ENCODE assay signal across 9 mouse cellular contexts in genomic region chr1:190174231-190174630, GRCm38 (mm10). TPM values are rescaled to one million over a fixed set of nuclear protein-coding genes. Genes with fewer than 3 reads are reported as not detected.
DNase-seq lines count a peak whose midpoint lies in the region; ATAC-seq and TF ChIP-seq lines count a peak whose summit lies in the region.
"Had no signal": no experiment of that assay in that cellular context is flagged by ENCODE, and none has a peak within 500 bp of the region (broad histone marks: within the 10 kb centered on the region; RNA-seq: fewer than 3 reads in every experiment).

No protein-coding gene starts in this region.

- TF ChIP-seq EP300 in liver, postnatal 0 days (IDR thresholded peaks at IDR 0.05; ENCODE audit: low read depth), result no peak

- peaks cover 4% of the 10 kb centered on the region; the same call in 1 of the 2 replicates for H3K4me1 ChIP-seq in lung, embryonic 14.5 days (ENCODE audit: insufficient read depth)
- H3K4me1 ChIP-seq in liver, postnatal 0 days (ENCODE audit: insufficient read depth), result no peaks in the 10 kb centered on the region

- no peak overlapping the region for H3K27ac ChIP-seq in lung, embryonic 14.5 days (ENCODE audit: low read depth)
- H3K27ac ChIP-seq in liver, postnatal 0 days (ENCODE audit: low read depth), result peak overlapping the region; percentile 90

- peaks cover 75% of the 10 kb centered on the region for H3K27me3 ChIP-seq in lung, embryonic 14.5 days (ENCODE audit: insufficient read depth, low read length)
- H3K27me3 ChIP-seq in liver, postnatal 0 days (ENCODE audit: insufficient read depth, low read length), result peaks cover 35% of the 10 kb centered on the region

- no peak overlapping the region for H3K9ac ChIP-seq in lung, embryonic 14.5 days
- peak overlapping the region; percentile 47 for H3K9ac ChIP-seq in liver, postnatal 0 days (replicated peaks)

- intact Hi-C loops in heart, postnatal 10 days (cut with DNase I), result loop anchor here (5.0 kb wide), 1 partner anchor 623 kb away; no protein-coding TSS in a partner anchor

- TF ChIP-seq CTCF in lung, embryonic 14.5 days (IDR thresholded peaks at IDR 0.05; ENCODE audit: low read depth), result no peak
- no peak for TF ChIP-seq CTCF in liver, postnatal 0 days (IDR thresholded peaks at IDR 0.05; ENCODE audit: low read depth)

- no peaks in the 10 kb centered on the region for H3K36me3 ChIP-seq in lung, embryonic 14.5 days (ENCODE audit: insufficient read depth)
- no peaks in the 10 kb centered on the region for H3K36me3 ChIP-seq in liver, postnatal 0 days (replicated peaks; ENCODE audit: insufficient read depth, low read length)

- H3K4me3 ChIP-seq in lung, embryonic 14.5 days (ENCODE audit: low read depth, low read length), result no peak overlapping the region; the same call in 1 of the 2 replicates
- peak overlapping the region; percentile 65 for H3K4me3 ChIP-seq in liver, postnatal 0 days (ENCODE audit: low read depth, low read length)

- ATAC-seq in lung, embryonic 14.5 days (ENCODE audit: insufficient read depth), result no peak
- peak; percentile 5; the same call in 1 of the 2 replicates for ATAC-seq in liver, postnatal 0 days

- H3K4me2 ChIP-seq in lung, embryonic 14.5 days, result peak overlapping the region; percentile 70
- H3K4me2 ChIP-seq in liver, postnatal 0 days (ENCODE audit: low read depth, low read length), result peak overlapping the region; percentile 75

- WGBS in lung, embryonic 14.5 days, result 4% methylated on average over 13 of the region's 13 CpGs
- WGBS in liver, postnatal 0 days (ENCODE audit: insufficient replicate concordance), result 2% methylated on average over 13 of the region's 13 CpGs

- peak; percentile 62 for DNase-seq in lung, embryonic 14.5 days
- DNase-seq in lung, postnatal 14 days, result no peak
- DNase-seq in cerebellum, postnatal 14 days, result peak; percentile 68 to 82
- DNase-seq in heart, postnatal 10 days, result peak; percentile 41
- DNase-seq in liver, postnatal 0 days, result peak; percentile 30
- no peak for DNase-seq in left cerebral cortex, adult 11 months (ENCODE audit: low spot score)
- no peak for DNase-seq in adipocyte (ENCODE audit: low spot score)
- DNase-seq in testis, postnatal 14 days (ENCODE audit: low spot score), result no peak

- no peaks in the 10 kb centered on the region for H3K9me3 ChIP-seq in lung, embryonic 14.5 days (ENCODE audit: low read depth, low read length)
- no peaks in the 10 kb centered on the region for H3K9me3 ChIP-seq in liver, postnatal 0 days (ENCODE audit: low read length)

RNA-seq across cellular contexts. Expression of gene Prox1, which starts 3.7 kb away (rescaled TPM):
- 2.0 and 2.4 TPM in 2 replicates for polyA plus RNA-seq in lung, embryonic 14.5 days (2014; fragmentation: Nextera tagmentation; extraction: Ambion mirVana)
- 10 to 100 TPM; 34.3 to 68.1 TPM for total RNA-seq in heart, postnatal 10 days (2021)
- 10.0 and 11.8 TPM in 2 replicates for polyA plus RNA-seq in liver, postnatal 0 days (2015; fragmentation: Nextera tagmentation; extraction: Ambion mirVana)
- total RNA-seq: hematopoietic stem cell, adult 5-6 weeks had no signal

Comparison
In these comparisons a context has a peak if more than half of its experiments do, and no peak if none do; other contexts are left out.
1. DNase-seq: peak in lung, embryonic 14.5 days (single experiment), cerebellum, postnatal 14 days (2 of 2), heart, postnatal 10 days (2 of 2) and liver, postnatal 0 days (single experiment); none in lung, postnatal 14 days (single experiment), left cerebral cortex, adult 11 months (single experiment), adipocyte (single experiment) and testis, postnatal 14 days (single experiment).